In the genomic region with DNA sequence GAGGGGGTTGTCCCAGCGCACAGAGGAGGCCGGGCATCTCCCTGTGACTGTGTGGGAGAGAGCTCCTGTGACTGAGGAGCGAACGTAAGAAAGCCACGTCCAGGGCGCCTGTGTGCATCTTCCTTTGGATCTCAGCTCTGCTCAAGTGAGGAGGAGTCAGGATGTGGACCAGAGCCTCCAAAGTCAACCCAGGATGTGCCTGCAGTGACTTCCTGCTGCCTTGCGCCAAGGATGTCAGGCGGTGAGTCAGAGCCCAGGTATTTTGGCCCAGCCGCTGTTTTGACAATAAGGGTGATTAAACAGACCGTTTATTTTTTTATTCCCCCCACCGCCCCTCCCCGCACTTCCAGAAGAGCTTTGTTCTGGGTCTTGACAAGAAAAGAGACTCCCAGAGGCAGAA, we compare ENCODE assay signal across 9 mouse cellular contexts.
DNase-seq lines count a peak whose midpoint lies in the region; ATAC-seq lines count a peak whose summit lies in the region.
"Had no signal": no experiment of that assay in that cellular context is flagged by ENCODE, and none has a peak within 500 bp of the region (broad histone marks: within the 10 kb centered on the region; RNA-seq: fewer than 3 reads in every experiment).

No protein-coding gene starts in this region.

- peak overlapping the region; percentile 21; the same call in 1 of the 2 replicates for H3K9ac ChIP-seq in embryonic facial prominence, embryonic 13.5 days

- ATAC-seq in embryonic facial prominence, embryonic 13.5 days (ENCODE audit: insufficient number of reproducible peaks, insufficient read depth, low FRiP score, low TSS enrichment, low read depth) = no peak

- H3K4me3 ChIP-seq in embryonic facial prominence, embryonic 13.5 days = 0 out of 2 replicates have a peak overlapping the region, but pooled peaks have one; percentile 1
- H3K4me3 ChIP-seq: left cerebral cortex, adult 2 months had no signal

- peaks cover 14% of the 10 kb centered on the region for H3K4me1 ChIP-seq in embryonic facial prominence, embryonic 13.5 days

- no peaks in the 10 kb centered on the region; the same call in none of the 2 replicates for H3K27me3 ChIP-seq in embryonic facial prominence, embryonic 13.5 days

- H3K36me3 ChIP-seq in embryonic facial prominence, embryonic 13.5 days = no peaks in the 10 kb centered on the region

- 29% methylated on average over 12 of the region's 12 CpGs for WGBS in embryonic facial prominence, embryonic 13.5 days

- H3K27ac ChIP-seq in embryonic facial prominence, embryonic 13.5 days = no peak overlapping the region
- H3K27ac ChIP-seq: left cerebral cortex, adult 2 months had no signal

- peak; percentile 57 for DNase-seq in R1 (ENCODE audit: low read depth, low spot score)
- DNase-seq in heart, postnatal 4 days = peak; percentile 65
- DNase-seq in lung, postnatal 4 days = peak; percentile 50 to 54
- DNase-seq in embryo, embryonic 11 days = no peak
- DNase-seq in spleen, postnatal 4 days (ENCODE audit: low spot score in 2 of 2) = no peak
- no peak for DNase-seq in cerebellum, adult 11-12 months
- DNase-seq: cerebellum, adult 9-10 months had no signal

- peak overlapping the region; percentile 33 for H3K4me2 ChIP-seq in embryonic facial prominence, embryonic 13.5 days

- H3K9me3 ChIP-seq in embryonic facial prominence, embryonic 13.5 days = no peaks in the 10 kb centered on the region

Comparison
In these comparisons a context has a peak if more than half of its experiments do, and no peak if none do; other contexts are left out.
1. DNase-seq: peak in R1 (single experiment), heart, postnatal 4 days (single experiment) and lung, postnatal 4 days (2 of 2); none in embryo, embryonic 11 days (single experiment), spleen, postnatal 4 days (0 of 2) and cerebellum, adult 11-12 months (single experiment).